Mouse (Mus musculus): ENCODE data around the gene Gadd45b. TPM values are rescaled to one million over a fixed set of nuclear protein-coding genes. Genes with fewer than 3 reads are reported as not detected.

Gadd45b gene
- 20.3 TPM for total RNA-seq (2023)

GRCm38 (mm10) chr10:80929299-80930226, at the start of gene Gadd45b:
Gene Gadd45b, plus strand, starts transcription at chr10:80930073.

GRCm38 (mm10) chr10:80900318-80901247, 29.3 kb upstream of the Gadd45b start, which contains the start of gene Timm13:
Gene Timm13, minus strand, starts transcription at chr10:80900969.

GRCm38 (mm10) chr10:80917779-80918434, 12.0 kb upstream of the Gadd45b start, which contains the start of gene Lmnb2:
Gene Lmnb2, minus strand, starts transcription at chr10:80918245.

Other genes starting within 250 kb of the Gadd45b start
- gene Mob3a, start 228.1 kb upstream of the Gadd45b start, total RNA-seq (2023): 138 TPM
- 45.1 TPM for gene Izumo4, start 227.9 kb upstream of the Gadd45b start, total RNA-seq (2023)
- gene Ap3d1, start 187.8 kb upstream of the Gadd45b start, total RNA-seq (2023): 123 TPM
- 72.9 TPM for gene Dot1l, start 174.9 kb upstream of the Gadd45b start, total RNA-seq (2023)
- 81.1 TPM for gene Sf3a2, start 131.9 kb upstream of the Gadd45b start, total RNA-seq (2023)
- 141 TPM for gene Plekhj1, start 131.4 kb upstream of the Gadd45b start, total RNA-seq (2023)
- 1.4 TPM for gene Amh, start 124.8 kb upstream of the Gadd45b start, total RNA-seq (2023)
- not detected for gene Jsrp1, start 116.6 kb upstream of the Gadd45b start, total RNA-seq (2023)
- 517 TPM for gene Oaz1, start 103.4 kb upstream of the Gadd45b start, total RNA-seq (2023)
- gene Lingo3, start 86.0 kb upstream of the Gadd45b start, total RNA-seq (2023): not detected
- gene Lsm7, start 74.9 kb upstream of the Gadd45b start, total RNA-seq (2023): 31.3 TPM
- gene Sppl2b, start 74.8 kb upstream of the Gadd45b start, total RNA-seq (2023): 25.5 TPM
- gene Tmprss9, start 58.2 kb upstream of the Gadd45b start, total RNA-seq (2023): not detected
- 62.9 TPM for gene Timm13, start 29.1 kb upstream of the Gadd45b start, total RNA-seq (2023)
- 12.3 TPM for gene Lmnb2, start 11.8 kb upstream of the Gadd45b start, total RNA-seq (2023)
- gene Gng7, start 84.9 kb downstream of the Gadd45b start, total RNA-seq (2023): not detected
- gene Diras1, start 95.6 kb downstream of the Gadd45b start, total RNA-seq (2023): not detected
- gene Slc39a3, start 107.4 kb downstream of the Gadd45b start, total RNA-seq (2023): 16.8 TPM
- gene Sgta, start 130.1 kb downstream of the Gadd45b start, total RNA-seq (2023): 52.5 TPM
- gene Thop1, start 140.0 kb downstream of the Gadd45b start, total RNA-seq (2023): 11.8 TPM
- not detected for gene Creb3l3, start 168.8 kb downstream of the Gadd45b start, total RNA-seq (2023)
- gene Map2k2, start 175.8 kb downstream of the Gadd45b start, total RNA-seq (2023): 113 TPM
- gene Zbtb7a, start 205.1 kb downstream of the Gadd45b start, total RNA-seq (2023): 75.4 TPM
- gene Pias4, start 237.8 kb downstream of the Gadd45b start, total RNA-seq (2023): 41.2 TPM
- 2,569 TPM for gene Eef2, start 246.6 kb downstream of the Gadd45b start, total RNA-seq (2023)